In the genomic region with DNA sequence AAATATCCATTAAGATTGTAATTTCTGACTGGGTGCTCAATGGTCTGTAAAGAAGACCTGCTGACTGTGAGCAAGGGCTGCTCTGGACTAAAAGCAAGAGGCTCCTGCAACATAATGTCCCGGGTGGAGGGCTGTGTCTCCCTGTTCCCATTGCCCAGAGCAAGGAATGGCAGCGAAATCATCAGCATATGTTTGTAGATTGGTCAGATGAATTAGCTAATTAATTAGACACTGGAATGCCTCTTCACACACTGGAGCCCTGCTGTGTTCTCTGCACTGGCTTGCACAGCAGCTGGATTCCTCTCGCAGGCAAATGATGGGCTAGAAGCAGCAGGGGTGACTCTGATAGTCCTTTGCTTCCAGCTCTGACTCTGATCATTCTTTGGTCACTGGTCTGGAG, we compare ENCODE assay signal across 26 mouse cellular contexts. TPM values are rescaled to one million over a fixed set of nuclear protein-coding genes. Genes with fewer than 3 reads are reported as not detected.
A peak's percentile ranks its signal among the peaks of the same experiment; 100 is the strongest.
DNase-seq lines count a peak whose midpoint lies in the region; ATAC-seq lines count a peak whose summit lies in the region.
"Had no signal": no experiment of that assay in that cellular context is flagged by ENCODE, and none has a peak within 500 bp of the region (broad histone marks: within the 10 kb centered on the region; RNA-seq: fewer than 3 reads in every experiment).

No protein-coding gene starts in this region.

- peak; percentile 60; the same call in 1 of the 2 replicates for ATAC-seq in hindbrain, embryonic 12.5 days (ENCODE audit: low FRiP score)
- ATAC-seq in hindbrain, embryonic 14.5 days (ENCODE audit: low FRiP score), result peak; percentile 59; the same call in 1 of the 2 replicates
- peak; percentile 53 for ATAC-seq in neural tube, embryonic 13.5 days (ENCODE audit: low read depth)
- ATAC-seq: forebrain, embryonic 16.5 days; intestine, postnatal 0 days; Patski had no signal

- H3K36me3 ChIP-seq in hindbrain, embryonic 12.5 days, result no peaks in the 10 kb centered on the region
- H3K36me3 ChIP-seq in hindbrain, embryonic 10.5 days, result no peaks in the 10 kb centered on the region
- no peaks in the 10 kb centered on the region for H3K36me3 ChIP-seq in hindbrain, embryonic 14.5 days (replicated peaks; ENCODE audit: control insufficient read depth, insufficient read depth)
- H3K36me3 ChIP-seq in neural tube, embryonic 13.5 days, result no peaks in the 10 kb centered on the region
- H3K36me3 ChIP-seq: embryonic facial prominence, embryonic 13.5 days; G1E; limb, embryonic 13.5 days; lung, embryonic 15.5 days had no signal

- H3K4me1 ChIP-seq in hindbrain, embryonic 12.5 days, result peaks cover 5% of the 10 kb centered on the region; the same call in 1 of the 2 replicates
- 0 out of 2 replicates have a peak, but pooled peaks cover 4% of the 10 kb centered on the region for H3K4me1 ChIP-seq in hindbrain, embryonic 10.5 days (replicated peaks)
- H3K4me1 ChIP-seq in hindbrain, embryonic 14.5 days (replicated peaks; ENCODE audit: control insufficient read depth, insufficient read depth, low read length), result no peaks in the 10 kb centered on the region; the same call in 1 of the 2 replicates
- peaks cover 18% of the 10 kb centered on the region for H3K4me1 ChIP-seq in neural tube, embryonic 13.5 days (replicated peaks)
- H3K4me1 ChIP-seq: embryonic facial prominence, embryonic 13.5 days; lung, embryonic 15.5 days had no signal

- H3K4me3 ChIP-seq in hindbrain, embryonic 12.5 days, result no peak overlapping the region
- no peak overlapping the region for H3K4me3 ChIP-seq in hindbrain, embryonic 10.5 days
- H3K4me3 ChIP-seq in hindbrain, embryonic 14.5 days (replicated peaks; ENCODE audit: low read length), result no peak overlapping the region
- H3K4me3 ChIP-seq in neural tube, embryonic 13.5 days, result no peak overlapping the region
- H3K4me3 ChIP-seq: embryonic facial prominence, embryonic 13.5 days; limb, embryonic 13.5 days; lung, embryonic 15.5 days had no signal

- no peaks in the 10 kb centered on the region for H3K27me3 ChIP-seq in hindbrain, embryonic 12.5 days
- H3K27me3 ChIP-seq in hindbrain, embryonic 10.5 days (ENCODE audit: insufficient read depth, poor library complexity, severe bottlenecking), result no peaks in the 10 kb centered on the region
- H3K27me3 ChIP-seq in hindbrain, embryonic 14.5 days (ENCODE audit: control insufficient read depth, insufficient read depth, low read length), result no peaks in the 10 kb centered on the region
- no peaks in the 10 kb centered on the region for H3K27me3 ChIP-seq in neural tube, embryonic 13.5 days
- H3K27me3 ChIP-seq: CH12.LX; embryonic facial prominence, embryonic 13.5 days; limb, embryonic 13.5 days; lung, embryonic 15.5 days; Patski had no signal

- 0 out of 2 replicates have a peak overlapping the region, but pooled peaks have one; percentile 18 for H3K9ac ChIP-seq in hindbrain, embryonic 12.5 days
- no peak overlapping the region for H3K9ac ChIP-seq in hindbrain, embryonic 14.5 days
- H3K9ac ChIP-seq in neural tube, embryonic 13.5 days, result no peak overlapping the region
- H3K9ac ChIP-seq: embryonic facial prominence, embryonic 13.5 days; limb, embryonic 13.5 days; lung, embryonic 15.5 days had no signal

- WGBS in hindbrain, embryonic 12.5 days, result 36% methylated on average over 3 of the region's 3 CpGs
- 48% methylated on average over 3 of the region's 3 CpGs for WGBS in hindbrain, embryonic 10.5 days
- WGBS in hindbrain, embryonic 14.5 days, result 30% methylated on average over 3 of the region's 3 CpGs
- 31% methylated on average over 3 of the region's 3 CpGs for WGBS in neural tube, embryonic 13.5 days

- no peaks in the 10 kb centered on the region for H3K9me3 ChIP-seq in hindbrain, embryonic 12.5 days (replicated peaks)
- no peaks in the 10 kb centered on the region for H3K9me3 ChIP-seq in hindbrain, embryonic 10.5 days
- H3K9me3 ChIP-seq in hindbrain, embryonic 14.5 days (ENCODE audit: control insufficient read depth, low read length), result no peaks in the 10 kb centered on the region
- H3K9me3 ChIP-seq in neural tube, embryonic 13.5 days, result no peaks in the 10 kb centered on the region
- H3K9me3 ChIP-seq: embryonic facial prominence, embryonic 13.5 days; G1E; limb, embryonic 13.5 days; lung, embryonic 15.5 days had no signal

- H3K27ac ChIP-seq in hindbrain, embryonic 12.5 days, result no peak overlapping the region
- H3K27ac ChIP-seq in hindbrain, embryonic 10.5 days, result no peak overlapping the region
- no peak overlapping the region for H3K27ac ChIP-seq in hindbrain, embryonic 14.5 days
- peak overlapping the region; percentile 59; the same call in 1 of the 2 replicates for H3K27ac ChIP-seq in neural tube, embryonic 13.5 days (replicated peaks)
- H3K27ac ChIP-seq: embryonic facial prominence, embryonic 13.5 days; limb, embryonic 13.5 days; lung, embryonic 15.5 days had no signal

- DNase-seq in hindbrain, embryonic 10.5 days (ENCODE audit: low spot score), result no peak
- DNase-seq in ES-CJ7 (ENCODE audit: low read depth, low spot score), result peak; percentile 7
- DNase-seq in hindbrain, embryonic 14.5 days (ENCODE audit: low spot score), result no peak
- no peak for DNase-seq in frontal cortex, postnatal 10 days (ENCODE audit: low spot score in 2 of 2)
- DNase-seq in cerebellum, postnatal 36 days, result no peak
- DNase-seq in lung, postnatal 14 days, result no peak
- DNase-seq: adrenal gland, postnatal 36 days; cerebellum, adult 8-10 months; heart, postnatal 14 days; kidney, adult 9 months; kidney, postnatal 10 days; layer of hippocampus, adult 9-11 months; lung, postnatal 36 days; right cerebral cortex, postnatal 14 days had no signal

- no peak overlapping the region for H3K4me2 ChIP-seq in hindbrain, embryonic 12.5 days (replicated peaks)
- no peak overlapping the region for H3K4me2 ChIP-seq in hindbrain, embryonic 14.5 days (replicated peaks)
- H3K4me2 ChIP-seq in neural tube, embryonic 13.5 days, result no peak overlapping the region
- H3K4me2 ChIP-seq: embryonic facial prominence, embryonic 13.5 days; limb, embryonic 13.5 days; liver, embryonic 11.5 days; lung, embryonic 15.5 days; midbrain, embryonic 11.5 days had no signal

RNA-seq across cellular contexts. Expression of a gene that starts 29.6 kb away (rescaled TPM):
- polyA plus RNA-seq in hindbrain, embryonic 12.5 days (2016; fragmentation: Nextera tagmentation; extraction: Ambion mirVana), result 48.2 and 50.2 TPM in 2 replicates
- 24.9 and 27.7 TPM in 2 replicates for polyA plus RNA-seq in hindbrain, embryonic 10.5 days (2016; fragmentation: Nextera tagmentation; extraction: Ambion mirVana)
- polyA plus RNA-seq in hindbrain, embryonic 14.5 days (2014; fragmentation: Nextera tagmentation; extraction: Ambion mirVana), result 35.0 and 36.1 TPM in 2 replicates
- 31.8 and 39.2 TPM in 2 replicates for polyA plus RNA-seq in neural tube, embryonic 13.5 days (2015; fragmentation: Nextera tagmentation; extraction: Ambion mirVana)
